ENCODE assay signal across 26 mouse cellular contexts in the genomic region with DNA sequence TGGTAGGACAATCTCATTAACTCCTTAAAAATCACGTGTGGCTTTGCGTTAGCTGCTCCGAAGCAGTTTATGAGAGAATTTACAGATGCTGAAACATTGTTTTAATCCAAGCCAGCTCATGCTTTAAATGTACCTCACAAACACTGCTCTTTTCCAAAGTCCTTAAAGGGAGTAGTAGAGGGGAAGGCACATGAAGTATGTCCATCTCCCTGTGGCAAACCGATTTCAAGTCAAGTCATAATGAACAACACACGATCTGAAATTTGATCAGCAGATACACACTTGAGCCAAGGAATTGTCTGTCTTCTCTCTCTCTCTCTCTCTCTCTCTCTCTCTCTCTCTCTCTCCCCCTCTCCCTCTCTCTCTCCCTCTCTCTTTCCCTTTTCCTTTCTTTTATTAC. TPM values are rescaled to one million over a fixed set of nuclear protein-coding genes. Genes with fewer than 3 reads are reported as not detected.
DNase-seq lines count a peak whose midpoint lies in the region; ATAC-seq and TF ChIP-seq lines count a peak whose summit lies in the region.
"Had no signal": no experiment of that assay in that cellular context is flagged by ENCODE, and none has a peak within 500 bp of the region (broad histone marks: within the 10 kb centered on the region; RNA-seq: fewer than 3 reads in every experiment).

No protein-coding gene starts in this region.

- 0 out of 2 replicates have a peak overlapping the region, but pooled peaks have one; percentile 0 for H3K9ac ChIP-seq in liver, embryonic 12.5 days
- no peak overlapping the region for H3K9ac ChIP-seq in liver, postnatal 0 days (replicated peaks)
- H3K9ac ChIP-seq in limb, embryonic 15.5 days, result no peak overlapping the region
- H3K9ac ChIP-seq: embryonic facial prominence, embryonic 12.5 days; hindbrain, embryonic 12.5 days; liver, embryonic 13.5 days; midbrain, embryonic 12.5 days had no signal

- H3K4me3 ChIP-seq in liver, embryonic 12.5 days, result no peak overlapping the region
- no peak overlapping the region for H3K4me3 ChIP-seq in liver, postnatal 0 days (ENCODE audit: low read depth, low read length)
- no peak overlapping the region for H3K4me3 ChIP-seq in cortical plate, adult 2 months (ENCODE audit: insufficient read depth, low read length)
- H3K4me3 ChIP-seq in limb, embryonic 15.5 days, result no peak overlapping the region
- H3K4me3 ChIP-seq: embryonic facial prominence, embryonic 12.5 days; hindbrain, embryonic 12.5 days; liver, embryonic 13.5 days; midbrain, embryonic 12.5 days; myocyte had no signal

- no peaks in the 10 kb centered on the region for H3K27me3 ChIP-seq in liver, embryonic 12.5 days (replicated peaks)
- no peaks in the 10 kb centered on the region for H3K27me3 ChIP-seq in liver, postnatal 0 days (ENCODE audit: insufficient read depth, low read length)
- no peaks in the 10 kb centered on the region for H3K27me3 ChIP-seq in limb, embryonic 15.5 days
- H3K27me3 ChIP-seq: CH12.LX; embryonic facial prominence, embryonic 12.5 days; hindbrain, embryonic 12.5 days; liver, embryonic 13.5 days; midbrain, embryonic 12.5 days had no signal

- H3K4me2 ChIP-seq in liver, embryonic 12.5 days, result 0 out of 2 replicates have a peak overlapping the region, but pooled peaks have one; percentile 14
- H3K4me2 ChIP-seq in liver, postnatal 0 days (ENCODE audit: low read depth, low read length), result no peak overlapping the region
- no peak overlapping the region for H3K4me2 ChIP-seq in limb, embryonic 15.5 days
- H3K4me2 ChIP-seq: embryonic facial prominence, embryonic 12.5 days; heart, embryonic 11.5 days had no signal

- H3K36me3 ChIP-seq in liver, embryonic 12.5 days, result peaks cover 59% of the 10 kb centered on the region
- no peaks in the 10 kb centered on the region for H3K36me3 ChIP-seq in liver, postnatal 0 days (replicated peaks; ENCODE audit: insufficient read depth, low read length)
- no peaks in the 10 kb centered on the region for H3K36me3 ChIP-seq in limb, embryonic 15.5 days
- H3K36me3 ChIP-seq: hindbrain, embryonic 12.5 days; midbrain, embryonic 12.5 days had no signal

- ATAC-seq in liver, embryonic 12.5 days, result no peak
- no peak for ATAC-seq in liver, postnatal 0 days
- ATAC-seq in limb, embryonic 15.5 days (ENCODE audit: insufficient number of reproducible peaks, low FRiP score, low TSS enrichment, low read depth), result no peak
- ATAC-seq: intestine, postnatal 0 days had no signal

- TF ChIP-seq POLR2A in cortical plate, adult 2 months (IDR thresholded peaks at IDR 0.05; ENCODE audit: extremely low read depth, insufficient read depth, low read length), result no peak

- H3K27ac ChIP-seq in liver, embryonic 12.5 days, result peak overlapping the region; percentile 2; the same call in 1 of the 2 replicates
- no peak overlapping the region for H3K27ac ChIP-seq in liver, postnatal 0 days (ENCODE audit: low read depth)
- peak overlapping the region; percentile 88; the same call in 1 of the 2 replicates for H3K27ac ChIP-seq in cortical plate, adult 2 months (ENCODE audit: insufficient read depth, low read length)
- 0 out of 2 replicates have a peak overlapping the region, but pooled peaks have one; percentile 22 for H3K27ac ChIP-seq in limb, embryonic 15.5 days
- H3K27ac ChIP-seq: kidney, postnatal 0 days; macrophage had no signal

- DNase-seq in heart, adult 11 months, result peak; percentile 10
- no peak for DNase-seq in heart, adult 9 months (ENCODE audit: low spot score in 2 of 2)
- DNase-seq in liver, postnatal 0 days, result no peak
- no peak for DNase-seq in thymus, postnatal 10 days (ENCODE audit: low spot score in 2 of 2)
- DNase-seq in gastrocnemius, postnatal 25 days, result no peak
- DNase-seq: adrenal gland, postnatal 25 days; cerebellum, adult 18-20 months; cerebellum, postnatal 36 days; heart, postnatal 10 days; layer of hippocampus, postnatal 36 days; liver, embryonic 13.5 days; thymus, postnatal 14 days had no signal

- no peaks in the 10 kb centered on the region for H3K9me3 ChIP-seq in liver, embryonic 12.5 days (replicated peaks)
- H3K9me3 ChIP-seq in liver, postnatal 0 days (ENCODE audit: low read length), result no peaks in the 10 kb centered on the region
- no peaks in the 10 kb centered on the region for H3K9me3 ChIP-seq in limb, embryonic 15.5 days
- H3K9me3 ChIP-seq: embryonic facial prominence, embryonic 12.5 days; hindbrain, embryonic 12.5 days; liver, embryonic 13.5 days; midbrain, embryonic 12.5 days had no signal

- WGBS in liver, embryonic 12.5 days (ENCODE audit: insufficient replicate concordance), result 71% methylated on average over 5 of the region's 5 CpGs
- 69% methylated on average over 5 of the region's 5 CpGs for WGBS in liver, postnatal 0 days (ENCODE audit: insufficient replicate concordance)
- WGBS in limb, embryonic 15.5 days, result 22% methylated on average over 5 of the region's 5 CpGs

- no peak for TF ChIP-seq EP300 in liver, postnatal 0 days (IDR thresholded peaks at IDR 0.05; ENCODE audit: low read depth)

- H3K4me1 ChIP-seq in liver, embryonic 12.5 days, result peaks cover 96% of the 10 kb centered on the region
- H3K4me1 ChIP-seq in liver, postnatal 0 days (ENCODE audit: insufficient read depth), result peaks cover 20% of the 10 kb centered on the region
- H3K4me1 ChIP-seq in cortical plate, adult 2 months (ENCODE audit: control insufficient read depth, insufficient read depth, low read length), result peaks cover 27% of the 10 kb centered on the region
- peaks cover 78% of the 10 kb centered on the region for H3K4me1 ChIP-seq in limb, embryonic 15.5 days

- no peak for TF ChIP-seq CTCF in liver, postnatal 0 days (IDR thresholded peaks at IDR 0.05; ENCODE audit: low read depth)
- TF ChIP-seq CTCF in cortical plate, adult 2 months (IDR thresholded peaks at IDR 0.05; ENCODE audit: extremely low read depth, insufficient read depth, low read length), result no peak

RNA-seq across cellular contexts. Expression of a gene that starts 20.2 kb away (rescaled TPM):
- polyA plus RNA-seq in liver, embryonic 12.5 days (2016; fragmentation: Nextera tagmentation; extraction: Ambion mirVana), result 53.4 and 53.5 TPM in 2 replicates
- 6.6 and 10.3 TPM in 2 replicates for polyA plus RNA-seq in liver, postnatal 0 days (2015; fragmentation: Nextera tagmentation; extraction: Ambion mirVana)
- polyA plus RNA-seq in cortical plate, adult 2 months (2012; rRNA removed), result 62.8 and 64.1 TPM in 2 replicates
- 52.1 and 60.9 TPM in 2 replicates for polyA plus RNA-seq in limb, embryonic 15.5 days (2015; fragmentation: Nextera tagmentation; extraction: Ambion mirVana)
- total RNA-seq in gastrocnemius, postnatal 25 days (2021), result under 1 TPM in 1 of 2 experiments, not detected in 1; 0.05 TPM
- polyA plus RNA-seq: myocyte had no signal

RNA-seq across cellular contexts. Expression of a gene that starts 23.2 kb away (rescaled TPM):
- polyA plus RNA-seq in liver, embryonic 12.5 days (2016; fragmentation: Nextera tagmentation; extraction: Ambion mirVana), result not detected in 2 replicates
- not detected in 2 replicates for polyA plus RNA-seq in liver, postnatal 0 days (2015; fragmentation: Nextera tagmentation; extraction: Ambion mirVana)
- 1.2 and 1.6 TPM in 2 replicates for polyA plus RNA-seq in cortical plate, adult 2 months (2012; rRNA removed)
- polyA plus RNA-seq in limb, embryonic 15.5 days (2015; fragmentation: Nextera tagmentation; extraction: Ambion mirVana), result 0.20 TPM in 1 of 2 replicates, not detected in the other
- not detected for total RNA-seq in gastrocnemius, postnatal 25 days (2021)
- total RNA-seq: adrenal gland, postnatal 25 days; CH12.LX; gastrocnemius, postnatal 4 days; heart, postnatal 10 days had no signal
- polyA plus RNA-seq: embryonic facial prominence, embryonic 12.5 days; heart, embryonic 11.5 days; hindbrain, embryonic 12.5 days; intestine, postnatal 0 days; kidney, postnatal 0 days; liver, embryonic 13.5 days; lung, embryonic 16.5 days; macrophage; midbrain, embryonic 12.5 days; myocyte had no signal
